Mouse (Mus musculus): ENCODE measurements around the gene Lhx1.

DNA sequence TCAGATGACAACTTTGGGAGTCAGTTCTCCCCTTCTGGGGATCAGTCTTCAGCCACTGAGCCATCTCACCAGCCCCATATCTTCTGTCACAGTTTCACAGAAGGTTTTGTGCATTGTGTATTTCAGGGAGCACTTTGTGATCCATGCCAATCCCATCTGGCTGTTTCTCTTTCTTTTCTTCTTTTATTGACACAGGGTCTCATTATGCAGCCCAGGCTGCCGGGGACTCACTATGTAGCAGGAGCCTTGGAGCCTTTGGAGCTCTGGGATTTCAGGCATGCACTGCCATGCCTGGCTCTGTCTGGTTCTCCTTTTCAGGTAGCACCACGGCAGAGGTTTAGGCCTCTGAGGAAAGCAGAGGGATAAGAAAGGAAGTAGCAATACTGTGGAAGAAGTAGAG, 23.0 kb upstream of the Lhx1 start:
- TF ChIP-seq CTCF (IDR thresholded peaks at IDR 0.05; ENCODE audit: low read depth, low read length) (no peak), POLR2A (IDR thresholded peaks at IDR 0.05; ENCODE audit: extremely low read depth, insufficient read depth, low read length) (no peak)

Data from liver, adult 2 months (tissue).